Mouse (Mus musculus) bone marrow macrophage, adult 2 months (primary cell): Measurements from ENCODE around the gene Cbfa2t3.

Experiments used
- CTCF ChIP-seq: IDR thresholded peaks from 2 replicates; pipeline ENCODE4 v1.5.1; 2012; ENCODE audit warnings: low read depth, mild to moderate bottlenecking, low read length, moderate library complexity
- POLR2A ChIP-seq: IDR thresholded peaks from 2 replicates; pipeline ENCODE4 v1.6.1; 2012; ENCODE audit warnings: mild to moderate bottlenecking, low read depth, low read length, borderline replicate concordance

GRCm38 (mm10) chr8:122678061-122678895, 20.6 kb downstream of the Cbfa2t3 start:
- TF ChIP-seq CTCF (0 out of 2 replicates have a peak, but pooled peaks have one; percentile 47), POLR2A (no peak)
